Mouse (Mus musculus): ENCODE data around the gene Cox10.

GRCm38 (mm10) chr11:63924286-63924930 is 154.9 kb downstream of the Cox10 start:
- TF ChIP-seq CTCF (IDR thresholded peaks at IDR 0.05; ENCODE audit: low read depth, low read length) = no peak
- no peak for TF ChIP-seq POLR2A (IDR thresholded peaks at IDR 0.05; ENCODE audit: extremely low read depth, insufficient read depth, low read length)

Measured in liver, adult 2 months (tissue).